In the genomic region with DNA sequence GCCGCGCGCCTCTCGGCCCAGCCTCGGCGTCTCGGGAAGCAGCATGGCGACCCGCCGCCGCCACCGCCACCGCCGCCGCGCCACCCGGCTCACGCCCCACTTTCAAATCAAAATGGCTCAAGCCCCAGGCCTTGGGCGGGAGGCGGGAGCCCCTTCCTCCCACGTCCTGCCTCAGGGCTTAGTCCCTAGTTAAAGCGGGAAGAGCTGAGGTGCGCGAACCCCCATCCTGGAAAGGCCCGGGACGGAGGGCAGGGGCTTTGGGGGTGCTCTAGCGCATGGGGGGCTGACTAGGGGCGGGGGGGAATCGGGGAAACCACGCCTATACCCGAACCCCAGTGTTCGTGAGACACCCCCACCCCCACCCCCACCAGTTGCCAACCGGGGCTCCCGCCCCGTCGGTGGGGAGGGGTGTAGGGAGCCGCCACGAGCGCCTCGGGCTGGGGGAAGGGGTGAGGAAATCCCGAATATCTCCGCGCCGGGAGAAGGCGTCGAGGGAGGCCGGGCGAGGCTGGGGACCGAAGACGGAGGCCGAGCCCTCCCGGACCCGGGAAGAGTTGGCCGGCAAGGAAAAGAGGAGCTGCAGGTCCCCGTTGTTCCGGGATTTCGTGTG, we compare ENCODE assay signal across 9 mouse cellular contexts. TPM values are rescaled to one million over a fixed set of nuclear protein-coding genes. Genes with fewer than 3 reads are reported as not detected.
A peak's percentile ranks its signal among the peaks of the same experiment; 100 is the strongest.
DNase-seq lines count a peak whose midpoint lies in the region; ATAC-seq and TF ChIP-seq lines count a peak whose summit lies in the region.
"Had no signal": no experiment of that assay in that cellular context is flagged by ENCODE, and none has a peak within 500 bp of the region (broad histone marks: within the 10 kb centered on the region; RNA-seq: fewer than 3 reads in every experiment).

No protein-coding gene starts in this region.

- peaks cover 3% of the 10 kb centered on the region; the same call in 1 of the 2 replicates for H3K27me3 ChIP-seq in kidney, embryonic 16.5 days (ENCODE audit: insufficient read depth, low read length)
- H3K27me3 ChIP-seq in kidney, adult 2 months (replicated peaks; ENCODE audit: control insufficient read depth, insufficient read depth, low read length): peaks cover 26% of the 10 kb centered on the region
- H3K27me3 ChIP-seq in forebrain, embryonic 14.5 days (replicated peaks; ENCODE audit: control insufficient read depth, insufficient read depth, low read length): no peaks in the 10 kb centered on the region
- no peaks in the 10 kb centered on the region for H3K27me3 ChIP-seq in limb, embryonic 13.5 days
- peaks cover 78% of the 10 kb centered on the region for H3K27me3 ChIP-seq in small intestine, adult 2 months (ENCODE audit: control insufficient read depth, insufficient read depth, low read length)

- no peak for DNase-seq in kidney, adult 2 months
- peak; percentile 56 for DNase-seq in R1 (ENCODE audit: low read depth, low spot score)
- peak; percentile 54 for DNase-seq in forebrain, embryonic 14.5 days (ENCODE audit: low spot score)
- no peak for DNase-seq in cerebellum, adult 9-11 months
- DNase-seq in adrenal gland, postnatal 4 days (ENCODE audit: low spot score in 2 of 2): no peak

- no peak for TF ChIP-seq CTCF in kidney, adult 2 months (conservative IDR thresholded peaks at IDR 0.05; ENCODE audit: insufficient read depth, insufficient read length, low read depth, low read length)
- TF ChIP-seq CTCF in small intestine, adult 2 months (IDR thresholded peaks at IDR 0.05; ENCODE audit: extremely low read depth, insufficient read length, insufficient replicate concordance, low read depth, low read length): no peak

- TF ChIP-seq POLR2A in kidney, adult 2 months (IDR thresholded peaks at IDR 0.05; ENCODE audit: low read depth, low read length): no peak
- no peak for TF ChIP-seq POLR2A in small intestine, adult 2 months (IDR thresholded peaks at IDR 0.05; ENCODE audit: low read depth, low read length)

- no peaks in the 10 kb centered on the region for H3K9me3 ChIP-seq in kidney, embryonic 16.5 days (ENCODE audit: low read length)
- H3K9me3 ChIP-seq in forebrain, embryonic 14.5 days (replicated peaks; ENCODE audit: control insufficient read depth, low read length): no peaks in the 10 kb centered on the region
- no peaks in the 10 kb centered on the region for H3K9me3 ChIP-seq in limb, embryonic 13.5 days

- H3K4me2 ChIP-seq in kidney, embryonic 16.5 days (replicated peaks; ENCODE audit: low read depth, low read length): peak overlapping the region; percentile 98
- peak overlapping the region; percentile 67 for H3K4me2 ChIP-seq in forebrain, embryonic 14.5 days (ENCODE audit: low read length)
- peak overlapping the region; percentile 91 for H3K4me2 ChIP-seq in limb, embryonic 13.5 days (replicated peaks)

- peak overlapping the region; percentile 90 for H3K4me3 ChIP-seq in kidney, embryonic 16.5 days (ENCODE audit: low read length)
- no peak overlapping the region for H3K4me3 ChIP-seq in kidney, adult 2 months (ENCODE audit: insufficient read depth, low read depth, low read length)
- peak overlapping the region; percentile 85 for H3K4me3 ChIP-seq in forebrain, embryonic 14.5 days (ENCODE audit: low read depth, low read length)
- H3K4me3 ChIP-seq in limb, embryonic 13.5 days: peak overlapping the region; percentile 93
- peak overlapping the region; percentile 54 for H3K4me3 ChIP-seq in small intestine, adult 2 months (ENCODE audit: low read depth, low read length)

- 0% methylated on average over 49 of the region's 57 CpGs for WGBS in kidney, embryonic 16.5 days
- 3% methylated on average over 56 of the region's 57 CpGs for WGBS in kidney, adult 2 months
- WGBS in forebrain, embryonic 14.5 days: under 1% methylated on average over 44 of the region's 57 CpGs
- under 1% methylated on average over 50 of the region's 57 CpGs for WGBS in limb, embryonic 13.5 days
- 2% methylated on average over 57 of the region's 57 CpGs for WGBS in small intestine, adult 2 months

- peak; percentile 35 for ATAC-seq in kidney, embryonic 16.5 days (ENCODE audit: low FRiP score, low TSS enrichment)
- ATAC-seq in forebrain, embryonic 14.5 days: peak; percentile 10; the same call in 1 of the 2 replicates
- no peak for ATAC-seq in limb, embryonic 13.5 days (ENCODE audit: low FRiP score, low read depth)

- peak overlapping the region; percentile 96 for H3K27ac ChIP-seq in kidney, embryonic 16.5 days (ENCODE audit: low read length)
- no peak overlapping the region for H3K27ac ChIP-seq in kidney, adult 2 months (ENCODE audit: insufficient read depth, low read depth, low read length)
- peak overlapping the region; percentile 96 for H3K27ac ChIP-seq in forebrain, embryonic 14.5 days (ENCODE audit: low read depth, low read length)
- peak overlapping the region; percentile 99 for H3K27ac ChIP-seq in limb, embryonic 13.5 days
- H3K27ac ChIP-seq in small intestine, adult 2 months (ENCODE audit: insufficient read depth, low read depth, low read length): no peak overlapping the region

- peaks cover 48% of the 10 kb centered on the region for H3K4me1 ChIP-seq in kidney, embryonic 16.5 days (ENCODE audit: insufficient read depth, low read length)
- no peaks in the 10 kb centered on the region for H3K4me1 ChIP-seq in kidney, adult 2 months (ENCODE audit: control insufficient read depth, insufficient read depth, low read length)
- H3K4me1 ChIP-seq in forebrain, embryonic 14.5 days (ENCODE audit: control insufficient read depth, insufficient read depth, low read length): peaks cover 18% of the 10 kb centered on the region
- H3K4me1 ChIP-seq in limb, embryonic 13.5 days: peaks cover 40% of the 10 kb centered on the region
- H3K4me1 ChIP-seq in small intestine, adult 2 months (ENCODE audit: control insufficient read depth, insufficient read depth, insufficient read length, low read length): peaks cover 21% of the 10 kb centered on the region

- peak overlapping the region; percentile 97 for H3K9ac ChIP-seq in kidney, embryonic 16.5 days (replicated peaks; ENCODE audit: low read length)
- peak overlapping the region; percentile 93 for H3K9ac ChIP-seq in forebrain, embryonic 14.5 days (ENCODE audit: low read length)
- peak overlapping the region; percentile 95 for H3K9ac ChIP-seq in limb, embryonic 13.5 days

- H3K36me3 ChIP-seq in kidney, embryonic 16.5 days (ENCODE audit: insufficient read depth, low read length): no peaks in the 10 kb centered on the region
- no peaks in the 10 kb centered on the region for H3K36me3 ChIP-seq in kidney, adult 2 months (ENCODE audit: control insufficient read depth, insufficient read depth, low read length)
- H3K36me3 ChIP-seq in forebrain, embryonic 14.5 days (ENCODE audit: control insufficient read depth, insufficient read depth, low read length): no peaks in the 10 kb centered on the region
- H3K36me3 ChIP-seq in limb, embryonic 13.5 days: no peaks in the 10 kb centered on the region; the same call in 1 of the 2 replicates
- no peaks in the 10 kb centered on the region for H3K36me3 ChIP-seq in small intestine, adult 2 months (ENCODE audit: control insufficient read depth, insufficient read depth, low read length)

RNA-seq across cellular contexts. Expression of a gene that starts 0.8 kb away (rescaled TPM):
- polyA plus RNA-seq in kidney, embryonic 16.5 days (2015; fragmentation: Nextera tagmentation; extraction: Ambion mirVana): 57.2 and 62.5 TPM in 2 replicates
- polyA plus RNA-seq in kidney, adult 2 months (2012; rRNA removed): 1.0 and 1.1 TPM in 2 replicates
- 14.6 and 15.3 TPM in 2 replicates for polyA plus RNA-seq in forebrain, embryonic 14.5 days (2014; fragmentation: Nextera tagmentation; extraction: Ambion mirVana)
- 83.4 and 85.7 TPM in 2 replicates for polyA plus RNA-seq in limb, embryonic 13.5 days (2015; fragmentation: Nextera tagmentation; extraction: Ambion mirVana)
- polyA plus RNA-seq in small intestine, adult 2 months (2012; rRNA removed): 0.11 TPM in 1 of 2 replicates, not detected in the other
- total RNA-seq in adrenal gland, postnatal 4 days (2021): 10 to 100 TPM; 19.4 to 27.3 TPM

RNA-seq across cellular contexts. Expression of a gene that starts 19.4 kb away (rescaled TPM):
- not detected in 2 replicates for polyA plus RNA-seq in kidney, embryonic 16.5 days (2015; fragmentation: Nextera tagmentation; extraction: Ambion mirVana)
- polyA plus RNA-seq in kidney, adult 2 months (2012; rRNA removed): not detected in 2 replicates
- not detected in 2 replicates for polyA plus RNA-seq in forebrain, embryonic 14.5 days (2014; fragmentation: Nextera tagmentation; extraction: Ambion mirVana)
- not detected in 2 replicates for polyA plus RNA-seq in limb, embryonic 13.5 days (2015; fragmentation: Nextera tagmentation; extraction: Ambion mirVana)
- 25.4 and 44.6 TPM in 2 replicates for polyA plus RNA-seq in small intestine, adult 2 months (2012; rRNA removed)
- total RNA-seq in adrenal gland, postnatal 4 days (2021): not detected
- total RNA-seq: adrenal gland, adult 18-20 months had no signal

RNA-seq across cellular contexts. Expression of a gene that starts 29.8 kb away (rescaled TPM):
- 93.1 and 96.0 TPM in 2 replicates for polyA plus RNA-seq in kidney, embryonic 16.5 days (2015; fragmentation: Nextera tagmentation; extraction: Ambion mirVana)
- polyA plus RNA-seq in kidney, adult 2 months (2012; rRNA removed): 35.5 and 45.9 TPM in 2 replicates
- polyA plus RNA-seq in forebrain, embryonic 14.5 days (2014; fragmentation: Nextera tagmentation; extraction: Ambion mirVana): 58.4 and 68.8 TPM in 2 replicates
- polyA plus RNA-seq in limb, embryonic 13.5 days (2015; fragmentation: Nextera tagmentation; extraction: Ambion mirVana): 95.0 and 98.4 TPM in 2 replicates
- polyA plus RNA-seq in small intestine, adult 2 months (2012; rRNA removed): 14.7 and 30.8 TPM in 2 replicates
- 10 to 100 TPM; 74.3 to 78.8 TPM for total RNA-seq in adrenal gland, postnatal 4 days (2021)

Comparison
In these comparisons a context has a peak if more than half of its experiments do, and no peak if none do; other contexts are left out.
1. H3K27ac ChIP-seq: peak in kidney, embryonic 16.5 days (single experiment), forebrain, embryonic 14.5 days (single experiment) and limb, embryonic 13.5 days (single experiment); none in kidney, adult 2 months (single experiment) and small intestine, adult 2 months (single experiment).
2. DNase-seq: peak in R1 (single experiment) and forebrain, embryonic 14.5 days (single experiment); none in kidney, adult 2 months (single experiment), cerebellum, adult 9-11 months (single experiment) and adrenal gland, postnatal 4 days (0 of 2).
3. RNA of a gene that starts 19.4 kb away (polyA plus RNA-seq): 25.4 to 44.6 TPM in small intestine, adult 2 months; not detected in kidney, embryonic 16.5 days, not detected in kidney, adult 2 months, not detected in forebrain, embryonic 14.5 days and not detected in limb, embryonic 13.5 days; every median in the first group is over 10 times any median in the second.
4. Peak in every context shown above with its lines, with median percentiles within 50 percentile points of each other: H3K4me2 ChIP-seq and H3K9ac ChIP-seq.